Mouse (Mus musculus): ENCODE data around the gene Esf1. TPM values are rescaled to one million over a fixed set of nuclear protein-coding genes. Genes with fewer than 3 reads are reported as not detected.
"Not testable (repeated sequence)": the region's sequence is repeated elsewhere in the genome, so short reads cannot be mapped to it uniquely, and the experiment has no call there.

Esf1 gene
- total RNA-seq (2021) = 10 to 100 TPM; 19.5 to 23.8 TPM
- long read RNA-seq, experiment 1, transcript Esf1-201 (14 exons, 3,396 nt) = major isoform, 12 of 14 reads
- long read RNA-seq, experiment 1, partial matches to known transcripts = 0 of 14 reads
- long read RNA-seq, experiment 1, other reads (novel, unspliced or antisense) = 2 of 14 reads
- long read RNA-seq, experiment 2, partial matches to known transcripts = 25 of 30 reads
- long read RNA-seq, experiment 2, other reads (novel, unspliced or antisense) = 4 of 30 reads

DNA sequence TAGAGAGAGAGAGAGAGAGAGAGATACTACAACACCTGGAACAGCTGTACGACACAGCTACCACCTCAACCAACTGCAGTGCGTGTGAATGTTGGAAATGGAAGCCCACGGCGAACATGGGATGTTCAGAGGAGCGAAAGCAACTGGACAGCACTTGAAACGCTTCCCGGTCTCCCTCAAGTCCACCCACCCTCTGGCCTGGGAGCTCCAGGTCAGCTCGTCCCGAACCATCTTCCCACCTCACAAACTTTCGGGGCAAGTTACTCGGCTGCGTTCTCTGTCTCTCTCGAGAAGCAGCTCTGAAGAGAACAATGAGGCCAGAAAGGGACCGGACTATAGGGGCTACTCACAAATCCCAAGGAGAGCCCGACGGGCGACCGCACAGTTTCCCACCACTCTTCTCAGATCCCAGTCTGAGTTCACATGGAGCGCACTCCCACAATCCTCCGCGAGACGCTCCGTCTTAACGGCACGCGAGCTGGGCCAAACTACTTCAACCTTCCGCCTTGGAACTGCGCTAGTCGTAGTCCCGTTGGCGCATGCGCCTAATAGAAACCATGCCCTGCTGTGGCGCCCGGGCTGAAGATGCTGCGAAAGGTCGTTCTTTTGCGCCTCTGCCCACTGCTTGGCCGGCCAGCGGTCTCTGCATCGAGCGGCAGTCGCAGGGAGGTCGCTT is at the start of gene Esf1, which contains the start of gene Ndufaf5:
Gene Esf1, minus strand, starts transcription at position 438 of the 676 bp plus-strand sequence.
Gene Ndufaf5, plus strand, starts transcription at position 523 of the 676 bp plus-strand sequence.
- DNase-seq (ENCODE audit: low spot score in 2 of 2) = peak; percentile 96 to 98

DNA sequence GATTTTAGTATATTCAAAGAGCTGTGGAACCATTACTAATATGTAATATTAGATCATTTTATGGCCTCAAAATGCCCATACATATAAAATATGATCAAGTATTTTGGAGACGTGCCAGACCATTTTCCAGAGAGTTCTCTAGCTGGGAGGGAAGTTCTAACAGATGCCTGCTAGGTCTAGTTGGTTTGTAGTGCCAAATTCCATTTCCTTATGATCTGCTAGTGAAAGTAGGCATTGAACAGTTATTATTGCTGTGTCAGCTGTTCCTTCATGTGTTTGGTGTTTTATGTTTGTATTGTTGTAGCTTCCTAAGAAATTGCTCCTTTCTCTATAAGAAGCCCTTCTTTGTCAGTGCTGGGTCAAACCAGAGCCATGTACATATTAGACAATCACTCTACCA is 45.6 kb upstream of the Esf1 start:
- no peak for DNase-seq (ENCODE audit: low spot score in 2 of 2)

- DNase-seq (ENCODE audit: low spot score in 2 of 2) = no peak
These were observed 45.1 kb upstream of the Esf1 start for GRCm38 (mm10) chr2:140215415-140215814.

DNA sequence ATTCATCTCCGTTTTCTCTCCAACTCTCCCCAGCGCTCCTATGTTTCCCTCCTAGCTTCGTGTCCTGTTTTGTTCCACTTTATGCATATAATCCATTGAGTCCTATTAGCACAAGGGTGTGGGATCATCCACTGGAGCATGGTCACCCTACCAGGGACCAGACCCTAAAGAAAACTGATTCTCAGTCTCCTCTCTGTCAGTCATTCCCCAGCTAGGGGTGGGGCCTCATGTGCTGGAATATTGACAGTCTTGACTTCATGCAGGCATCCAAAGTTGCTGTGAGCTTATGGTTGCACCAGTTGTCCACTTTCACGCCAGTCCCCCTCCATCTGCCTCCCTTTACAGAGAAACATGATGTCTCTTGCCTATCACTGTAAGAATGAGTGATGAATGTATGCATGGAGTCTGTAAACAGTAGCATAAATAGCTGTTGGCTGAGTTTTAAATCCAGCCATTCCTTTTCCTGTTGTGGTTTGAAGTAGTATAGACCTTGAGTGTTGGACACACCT is 44.2 kb upstream of the Esf1 start:
- no peak for DNase-seq (ENCODE audit: low spot score in 2 of 2)

DNA sequence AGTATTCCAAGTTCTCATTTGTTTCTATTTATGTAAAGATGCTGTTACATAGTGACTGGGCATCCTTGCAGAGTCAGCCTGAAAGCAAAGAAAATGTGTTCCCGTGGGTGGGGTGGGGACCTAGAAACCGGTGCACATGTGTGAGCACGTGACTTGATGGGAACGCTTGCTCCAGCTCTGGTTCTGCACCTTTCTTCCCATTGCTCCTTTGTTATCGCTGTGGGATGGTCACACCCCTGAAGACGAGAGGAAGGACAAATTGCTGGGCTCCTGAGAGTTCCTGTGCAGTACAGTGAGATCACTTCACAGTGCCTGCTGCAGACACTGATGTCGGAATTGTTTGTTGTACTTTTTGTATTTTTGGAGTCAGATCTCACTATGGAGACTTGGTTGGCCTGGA is 33.4 kb upstream of the Esf1 start:
- no peak for DNase-seq (ENCODE audit: low spot score in 2 of 2)

- DNase-seq (ENCODE audit: low spot score in 2 of 2) = no peak
These were observed 32.2 kb upstream of the Esf1 start for GRCm38 (mm10) chr2:140202573-140202972.

- DNase-seq (ENCODE audit: low spot score in 2 of 2) = no peak
These were observed 30.3 kb upstream of the Esf1 start for GRCm38 (mm10) chr2:140200713-140201112.

DNA sequence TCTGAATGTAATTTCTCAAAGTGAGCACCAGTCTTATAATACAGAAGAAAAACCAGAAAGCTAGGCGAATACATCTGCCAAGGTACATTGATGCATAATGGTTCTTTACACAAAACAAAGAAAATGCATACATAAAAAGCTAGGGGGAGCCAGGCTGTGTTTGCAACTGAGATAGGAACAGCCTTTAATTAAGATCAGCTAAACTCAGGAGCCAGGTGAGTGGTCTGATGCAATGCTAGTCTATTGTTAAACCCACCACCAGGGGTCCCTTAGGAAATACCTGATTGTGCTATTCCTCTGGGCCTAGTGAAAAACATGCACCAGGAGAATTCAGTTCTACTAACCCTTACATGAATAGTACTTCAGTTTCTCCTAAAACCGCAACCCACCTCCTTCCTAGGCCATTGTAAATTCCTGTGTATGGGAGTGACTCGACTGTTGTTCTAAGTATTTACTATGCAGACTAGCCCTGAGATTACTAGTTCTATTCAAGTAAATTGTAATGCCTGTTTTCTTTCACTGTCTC is 15.4 kb upstream of the Esf1 start:
- not testable (repeated sequence) for DNase-seq (ENCODE audit: low spot score in 2 of 2)

DNA sequence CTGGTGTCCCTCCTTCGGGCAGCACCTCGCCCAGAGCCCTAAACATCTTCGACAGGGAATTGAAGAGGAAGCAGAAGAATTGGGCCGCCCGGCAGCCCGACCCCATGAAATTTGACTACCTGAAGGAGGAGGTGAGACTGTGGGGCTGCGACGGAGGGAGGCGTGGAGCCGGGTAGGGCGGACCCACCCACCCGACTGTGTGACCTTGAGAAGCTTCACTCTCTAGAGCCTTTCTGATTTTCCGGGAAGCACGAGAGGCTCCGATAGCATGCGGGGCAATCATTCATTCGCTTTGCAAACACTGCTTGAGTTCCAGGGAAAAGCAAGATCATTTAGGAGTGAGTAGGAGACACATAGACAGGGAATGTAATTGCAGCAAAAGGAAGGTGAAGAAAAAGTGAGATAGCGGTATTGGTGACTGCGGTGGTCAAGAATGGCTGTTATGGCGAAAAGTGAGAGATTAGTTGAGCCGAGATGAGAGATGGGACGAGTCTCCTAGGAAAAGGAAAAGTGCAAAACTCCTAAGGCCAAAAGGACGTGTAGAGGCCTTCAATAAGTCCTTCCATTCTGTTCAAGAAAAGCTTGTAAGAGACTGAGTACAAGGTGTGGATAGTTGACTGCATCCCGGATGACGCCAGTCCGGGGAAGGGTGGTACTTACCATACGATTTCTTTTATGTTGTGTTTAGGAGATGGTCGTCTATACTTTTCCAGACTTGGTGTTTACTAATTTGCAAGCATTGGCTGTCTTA is 614 bp upstream of the Esf1 start:
- DNase-seq (ENCODE audit: low spot score in 2 of 2) = no peak

- no peak for DNase-seq (ENCODE audit: low spot score in 2 of 2)
These were observed 1.3 kb downstream of the Esf1 start for GRCm38 (mm10) chr2:140169057-140169456.

- DNase-seq (ENCODE audit: low spot score in 2 of 2) = no peak
These were observed 7.0 kb downstream of the Esf1 start for GRCm38 (mm10) chr2:140163351-140163854.

GRCm38 (mm10) chr2:140159186-140159730 is 11.1 kb downstream of the Esf1 start:
- DNase-seq (ENCODE audit: low spot score in 2 of 2) = no peak

GRCm38 (mm10) chr2:140151743-140152142 is 18.6 kb downstream of the Esf1 start, which contains the start of gene Gm17374:
TSS of gene Gm17374 (plus strand) at chr2:140152043.
- DNase-seq (ENCODE audit: low spot score in 2 of 2) = not testable (repeated sequence)

DNA sequence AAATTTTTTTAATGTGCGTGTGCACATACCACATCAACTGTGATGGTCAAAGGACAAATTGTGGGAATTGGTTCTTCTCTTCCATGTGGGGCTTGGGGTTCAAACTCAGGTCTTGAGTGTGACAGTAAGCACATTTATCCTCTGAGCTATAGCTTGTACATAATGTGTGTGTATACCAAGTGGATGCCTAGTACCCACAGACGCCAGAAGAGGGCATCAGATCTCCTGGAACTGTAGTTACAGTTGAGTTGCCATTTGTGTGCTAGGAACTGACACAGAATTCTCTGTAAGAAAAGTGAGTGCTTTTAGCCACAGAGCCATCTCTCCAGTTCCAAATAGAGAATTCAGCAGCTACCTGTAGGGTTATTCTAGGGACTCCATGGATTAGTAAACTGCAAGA is 44.8 kb downstream of the Esf1 start:
- no peak for DNase-seq (ENCODE audit: low spot score in 2 of 2)

DNA sequence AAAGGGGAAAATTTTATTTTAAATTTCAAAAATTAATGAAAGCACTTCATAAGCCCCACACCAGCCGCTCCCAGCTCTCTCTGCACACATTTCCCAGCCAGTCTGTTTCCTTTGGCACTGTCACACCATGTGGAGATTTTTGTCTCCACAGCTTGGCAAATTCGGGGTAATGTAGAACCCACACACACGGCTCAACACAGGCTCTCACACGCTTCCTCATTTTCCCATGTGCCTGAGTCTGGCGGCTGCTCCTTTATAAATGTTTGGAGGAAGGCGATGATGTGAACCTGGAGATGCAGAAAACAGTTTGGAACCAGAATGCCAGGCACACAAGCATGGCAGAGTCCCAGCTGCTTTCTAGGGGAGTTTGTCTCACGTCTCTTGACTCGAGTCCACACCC is 56.5 kb downstream of the Esf1 start:
- DNase-seq (ENCODE audit: low spot score in 2 of 2) = no peak

- DNase-seq (ENCODE audit: low spot score in 2 of 2) = no peak
These were observed 61.4 kb downstream of the Esf1 start for GRCm38 (mm10) chr2:140108945-140109344.

GRCm38 (mm10) chr2:140107641-140108040 is 62.7 kb downstream of the Esf1 start:
- no peak for DNase-seq (ENCODE audit: low spot score in 2 of 2)

DNA sequence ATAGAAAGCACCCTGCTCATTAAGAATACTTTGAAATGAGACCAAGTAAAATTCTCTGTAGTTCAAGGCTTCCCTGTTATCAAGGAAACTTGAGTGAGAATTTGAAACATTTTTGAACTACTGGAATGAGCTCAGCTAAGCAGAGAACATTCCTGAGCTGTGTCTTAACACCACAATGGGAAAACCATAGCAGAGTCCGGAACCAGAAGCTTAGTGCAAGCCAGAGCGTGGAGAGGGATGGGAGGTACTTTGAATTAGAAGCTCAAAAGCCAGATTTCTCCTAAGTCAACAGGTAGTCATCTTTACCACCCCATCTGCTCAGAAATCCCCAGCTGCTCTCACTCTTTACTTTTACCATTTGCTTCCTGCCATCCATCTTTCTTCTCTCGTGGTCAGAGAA is 65.4 kb downstream of the Esf1 start:
- DNase-seq (ENCODE audit: low spot score in 2 of 2) = no peak

DNA sequence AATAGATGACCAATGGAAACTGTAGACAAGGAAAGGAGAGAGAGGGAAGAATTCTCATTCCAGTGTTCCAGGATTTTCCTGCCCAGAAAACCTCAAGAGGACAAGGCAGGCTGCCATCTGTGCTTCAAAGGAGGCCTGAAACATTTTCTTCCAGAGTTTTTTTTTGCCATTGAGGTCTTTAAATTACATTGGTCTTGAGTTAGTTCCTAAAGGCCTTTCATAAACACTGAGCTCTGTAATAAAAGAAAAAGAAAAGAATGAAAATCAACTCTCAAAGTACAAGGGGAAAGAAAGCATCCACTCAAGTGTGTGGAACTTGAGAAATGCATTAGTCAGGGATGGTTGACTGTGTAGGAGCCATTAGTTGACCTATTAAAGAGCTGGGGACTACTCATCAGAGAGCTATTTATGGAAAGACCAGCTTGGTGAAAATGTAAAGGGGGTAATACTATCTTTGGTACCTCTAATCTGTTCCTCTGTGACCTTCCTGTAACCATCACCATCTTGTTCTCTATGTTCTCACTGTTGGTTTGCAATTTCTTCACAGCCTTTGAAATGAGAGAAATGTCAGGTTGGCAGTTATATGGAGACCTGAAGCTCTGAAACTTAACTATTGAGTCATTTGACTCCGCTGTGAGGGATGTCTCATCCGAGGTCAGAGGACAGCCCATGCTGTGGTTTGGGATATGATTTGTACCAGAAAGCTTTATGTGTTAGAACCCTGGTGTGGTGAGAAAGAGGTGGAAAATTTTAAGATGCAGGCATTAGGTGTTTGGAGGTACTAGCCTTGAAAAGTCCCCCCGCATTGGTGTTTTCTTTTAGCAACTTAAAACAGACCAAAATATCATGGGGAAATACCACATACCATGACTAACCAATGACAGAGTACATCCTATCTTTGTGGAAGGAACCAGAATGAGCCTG is 69.6 kb downstream of the Esf1 start:
- no peak for DNase-seq (ENCODE audit: low spot score in 2 of 2)

DNA sequence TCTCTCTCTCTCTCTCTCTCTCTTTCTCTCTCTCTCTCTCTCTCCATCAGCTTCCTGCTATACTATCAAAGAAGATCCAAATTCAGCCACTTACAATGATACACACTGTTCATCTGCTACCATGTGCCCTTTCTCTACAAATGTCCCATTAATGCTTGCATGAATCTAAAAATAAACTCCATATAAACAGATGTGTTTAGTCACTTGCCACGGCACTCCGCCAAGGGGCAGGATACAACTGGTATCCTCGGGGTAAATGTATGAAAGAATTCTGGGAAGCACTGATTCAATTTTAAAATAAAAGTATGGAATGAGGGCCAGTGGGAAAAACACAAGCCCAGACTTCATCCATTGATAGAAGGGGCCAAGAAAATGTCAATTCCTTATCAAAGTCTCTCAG is 70.4 kb downstream of the Esf1 start:
- DNase-seq (ENCODE audit: low spot score in 2 of 2) = no peak
